Mouse (Mus musculus): Measurements from ENCODE around the gene Olfr547.

Olfr547 gene

GRCm38 (mm10) chr7:102571142-102571541 is 36.6 kb downstream of the Olfr547 start, which contains the start of gene Olfr550:
TSS of gene Olfr550 (plus strand) at chr7:102571442.
- DNase-seq: no peak

- DNase-seq: no peak
Measured at GRCm38 (mm10) chr7:102573174-102573830, 38.8 kb downstream of the Olfr547 start.

GRCm38 (mm10) chr7:102575998-102576397 is 41.4 kb downstream of the Olfr547 start:
- no peak for DNase-seq

Measured in cerebellum, adult 8-10 months (tissue).